Mouse (Mus musculus): ENCODE measurements around the gene Mkln1.

DNA sequence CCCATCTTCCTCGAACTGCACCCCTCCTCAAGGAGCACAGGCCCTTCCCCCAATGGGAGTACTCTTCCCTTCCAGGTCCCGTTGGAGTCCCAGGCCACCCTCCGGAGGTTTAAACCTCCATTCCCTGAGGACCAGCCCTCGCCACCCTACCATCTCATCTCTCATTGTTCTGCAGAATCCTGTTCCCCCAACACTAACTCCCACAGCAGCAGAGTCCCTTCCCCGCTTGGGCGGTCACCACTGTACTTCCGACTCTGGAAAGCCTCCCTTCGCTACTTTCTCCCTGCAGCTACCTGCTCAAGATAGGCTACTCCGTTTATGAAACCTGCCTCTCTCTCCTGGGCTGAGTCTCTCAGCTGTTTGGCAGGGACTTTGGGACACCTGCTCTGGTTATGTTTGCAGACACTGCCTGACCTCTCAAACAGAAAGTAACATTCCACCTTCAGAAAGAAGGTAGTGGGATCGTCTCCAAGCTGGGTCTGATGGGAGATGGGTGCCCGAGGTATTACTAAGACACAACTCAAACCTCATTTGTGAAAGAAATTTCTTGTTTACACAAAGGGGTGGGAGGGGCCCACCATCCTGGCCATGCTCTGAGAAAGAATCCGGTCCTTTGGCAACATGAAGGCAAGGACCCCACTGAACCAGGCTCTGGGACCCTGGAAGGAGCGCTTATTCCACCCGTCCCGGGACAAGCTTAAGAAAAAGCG is 164.0 kb downstream of the Mkln1 start:
- TF ChIP-seq CTCF (IDR thresholded peaks at IDR 0.05; ENCODE audit: borderline replicate concordance, insufficient read depth, low read length) = no peak
- TF ChIP-seq POLR2A (IDR thresholded peaks at IDR 0.05; ENCODE audit: low read depth, low read length) = no peak

All from embryonic fibroblast, embryonic 13.5 days (primary cell).